Mouse (Mus musculus): Measurements from ENCODE around the gene B3gnt9.

GRCm38 (mm10) chr8:105294776-105295175 is 39.8 kb upstream of the B3gnt9 start:
- TF ChIP-seq POLR2A (IDR thresholded peaks at IDR 0.05; ENCODE audit: low read depth, low read length) (no peak), RAD21 (IDR thresholded peaks at IDR 0.05; ENCODE audit: low read depth, low read length) (no peak), E2F4 (IDR thresholded peaks at IDR 0.05; ENCODE audit: insufficient replicate concordance, low read depth, low read length) (no peak), MEF2A (IDR thresholded peaks at IDR 0.05; ENCODE audit: borderline replicate concordance, low read depth, low read length) (no peak), SMC3 (IDR thresholded peaks at IDR 0.05; ENCODE audit: low read depth, low read length) (no peak), MXI1 (IDR thresholded peaks at IDR 0.05; ENCODE audit: low read depth, low read length) (no peak), ZNF384 (IDR thresholded peaks at IDR 0.05; ENCODE audit: low read depth, low read length) (no peak), CHD1 (IDR thresholded peaks at IDR 0.05; ENCODE audit: low read depth, low read length) (no peak), NELFE (IDR thresholded peaks at IDR 0.05; ENCODE audit: low read depth, low read length) (no peak)
